Mouse (Mus musculus): ENCODE data around the gene Smpd1.
A peak's percentile ranks its signal among the peaks of the same experiment; 100 is the strongest.

The Smpd1 gene

DNA sequence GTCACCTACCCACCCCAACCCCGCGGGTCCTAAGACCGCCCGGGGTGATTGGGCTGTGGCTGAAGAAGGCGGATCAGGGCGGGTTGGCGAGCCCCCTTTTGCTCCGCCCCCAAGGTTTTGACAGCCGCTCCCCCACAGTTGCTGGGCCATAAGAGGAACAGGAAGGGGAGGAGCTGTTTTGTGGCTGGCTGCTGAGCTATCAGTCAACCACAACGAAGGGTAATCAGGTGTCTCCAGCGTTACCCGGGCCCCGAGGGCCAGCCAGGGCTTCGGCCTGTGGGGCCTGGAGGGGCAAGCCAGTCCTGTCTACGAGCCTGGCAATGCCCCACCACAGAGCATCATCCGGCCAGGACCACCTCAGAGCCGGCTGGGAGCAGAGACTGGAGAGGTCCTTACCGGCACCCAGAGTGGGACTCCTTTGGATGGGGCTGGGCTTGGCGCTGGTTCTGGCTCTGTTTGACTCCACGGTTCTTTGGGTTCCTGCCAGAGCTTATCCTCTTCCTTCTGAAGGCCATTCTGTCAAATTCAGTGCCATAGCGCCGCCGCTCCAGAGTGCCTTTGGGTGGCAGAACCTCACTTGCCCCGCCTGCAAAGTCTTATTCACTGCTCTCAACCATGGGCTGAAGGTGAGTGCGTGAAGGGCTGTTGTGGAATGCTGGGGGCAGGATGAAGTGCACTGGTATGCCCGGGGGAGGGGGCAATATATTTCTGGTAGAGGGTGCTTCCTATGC, at the start of gene Smpd1:
Smpd1 (plus strand) TSS at position 149 of the 731 bp plus-strand sequence.
- peak; percentile 90 for DNase-seq (ENCODE audit: low read depth, low spot score)

DNA sequence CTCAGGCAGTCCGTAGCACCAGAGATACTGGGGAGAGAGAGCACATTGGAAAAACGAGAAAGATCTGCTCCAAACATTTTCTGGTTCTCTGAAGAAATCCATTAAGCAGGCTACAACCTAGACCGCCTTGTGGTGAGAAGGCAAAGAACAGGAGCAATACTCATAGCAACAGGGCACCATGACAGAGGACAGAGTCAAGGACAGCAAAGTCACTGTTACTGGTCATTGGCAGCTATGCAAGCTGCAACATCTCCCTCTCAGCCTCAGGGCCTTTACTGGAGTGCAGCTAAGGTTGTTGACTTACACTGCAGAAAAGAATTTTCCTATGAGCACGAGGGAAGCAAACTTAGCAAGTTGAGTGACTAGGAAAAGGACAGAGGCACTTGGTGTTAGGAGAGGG, 46.9 kb upstream of the Smpd1 start:
- no peak for DNase-seq (ENCODE audit: low read depth, low spot score)

DNA sequence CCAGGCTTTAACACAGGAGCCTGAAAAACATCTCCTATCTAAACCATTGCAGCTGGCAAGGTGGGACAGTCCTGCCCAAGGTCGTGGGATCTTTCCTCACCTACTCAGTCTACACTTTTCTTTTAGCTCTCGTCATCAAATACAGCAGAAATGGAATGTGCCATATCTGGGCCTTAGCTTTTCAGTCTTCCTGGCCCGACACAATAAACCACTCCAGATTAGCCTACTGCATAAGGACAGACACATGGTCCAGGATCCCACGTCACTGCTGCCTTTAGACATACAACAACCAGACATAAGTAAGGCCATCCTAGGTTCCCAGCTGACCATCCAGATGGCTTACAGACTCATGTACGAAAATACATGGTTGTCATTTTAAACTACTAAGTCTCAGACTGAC, 44.0 kb upstream of the Smpd1 start:
- DNase-seq (ENCODE audit: low read depth, low spot score), result no peak

DNA sequence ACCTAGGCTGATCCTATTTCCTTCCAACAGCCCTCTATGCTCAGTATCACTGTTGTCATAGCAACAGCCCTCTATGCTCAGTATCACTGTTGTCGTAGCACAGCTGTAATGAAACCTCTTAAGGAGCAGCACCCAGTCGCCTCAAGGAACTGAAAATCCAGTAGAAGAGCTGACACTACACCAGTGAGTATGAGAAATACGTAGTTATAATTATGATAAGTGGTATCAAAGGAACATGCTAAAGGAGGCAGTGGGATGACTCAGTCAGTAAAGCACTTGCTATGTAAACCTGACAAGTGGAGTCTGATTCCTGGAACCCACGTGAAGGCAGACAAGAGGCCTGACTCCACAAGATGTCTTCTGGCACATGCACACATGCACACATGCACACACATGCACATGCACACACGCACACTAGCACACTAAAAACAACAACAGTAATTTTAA, 40.3 kb upstream of the Smpd1 start:
- no peak for DNase-seq (ENCODE audit: low read depth, low spot score)

DNA sequence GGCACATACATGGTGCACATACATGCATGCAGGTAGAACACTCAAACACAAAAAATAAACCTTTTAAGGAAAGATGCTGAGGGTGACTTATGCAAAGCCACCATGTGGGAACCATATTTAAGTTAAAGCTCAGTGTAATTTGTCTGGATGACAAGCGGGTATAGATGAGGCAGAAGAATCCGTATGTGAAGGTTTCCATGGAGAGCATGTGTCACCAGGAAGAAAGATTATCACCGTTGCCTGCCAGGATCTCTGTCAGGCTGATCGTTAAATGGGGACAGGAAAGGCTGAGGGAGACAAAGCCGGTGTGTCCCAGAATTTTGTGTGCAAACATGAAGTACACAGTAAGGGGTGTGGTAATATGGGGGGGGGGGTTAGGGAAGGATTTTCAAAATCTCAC, 39.6 kb upstream of the Smpd1 start:
- no peak for DNase-seq (ENCODE audit: low read depth, low spot score)

DNA sequence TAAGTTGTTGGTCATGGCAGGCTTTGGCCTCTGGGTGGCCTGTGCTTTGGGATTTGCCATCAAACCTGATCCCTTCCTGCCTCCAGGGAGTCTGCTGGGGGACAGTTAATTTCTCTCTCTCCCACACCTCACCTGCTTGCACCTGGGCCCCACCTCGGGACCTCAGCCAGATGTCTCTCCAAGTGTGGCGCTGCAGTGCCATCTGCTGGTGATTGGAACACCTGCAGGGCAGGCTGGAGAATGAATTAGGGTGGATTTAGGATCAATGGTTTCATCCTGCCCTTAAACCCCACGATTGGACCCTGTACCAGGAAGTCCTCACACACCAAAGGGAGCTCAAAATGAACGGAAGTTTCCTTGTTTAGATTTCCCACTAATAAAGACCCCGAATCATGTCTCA, 39.0 kb upstream of the Smpd1 start:
- DNase-seq (ENCODE audit: low read depth, low spot score), result peak; percentile 47

DNA sequence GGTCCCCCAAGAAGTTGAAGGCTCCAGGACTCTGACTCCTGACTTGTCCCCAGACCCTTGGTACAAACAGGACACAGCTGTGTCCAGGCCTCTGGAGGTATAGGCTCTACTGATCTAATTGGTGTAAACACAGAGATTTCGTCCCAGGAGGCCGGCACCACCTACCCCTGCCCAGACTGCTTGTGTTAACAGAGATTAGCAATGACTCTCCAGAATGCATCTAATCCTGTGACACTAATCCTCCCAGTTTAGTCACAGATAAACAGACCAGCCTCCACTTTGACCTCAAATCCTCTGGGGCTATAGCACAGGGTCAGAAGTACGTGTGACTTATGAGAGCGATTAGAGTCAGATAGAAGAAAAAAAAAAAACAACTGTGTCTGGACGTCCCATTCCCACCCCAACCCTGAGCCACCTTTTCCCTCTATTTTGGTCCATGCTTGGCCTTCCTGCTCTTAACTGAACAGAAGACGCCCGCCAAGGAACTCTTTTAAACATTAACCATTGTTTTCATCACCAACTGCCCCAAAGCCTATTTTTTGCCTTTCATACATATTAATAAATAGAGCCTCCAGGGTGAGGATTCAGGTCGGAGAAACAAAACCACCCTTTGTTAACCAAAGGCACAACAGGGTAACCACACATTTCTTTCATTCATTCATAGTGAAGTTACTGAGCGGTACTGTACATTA, 37.3 kb upstream of the Smpd1 start:
- DNase-seq (ENCODE audit: low read depth, low spot score), result no peak

DNA sequence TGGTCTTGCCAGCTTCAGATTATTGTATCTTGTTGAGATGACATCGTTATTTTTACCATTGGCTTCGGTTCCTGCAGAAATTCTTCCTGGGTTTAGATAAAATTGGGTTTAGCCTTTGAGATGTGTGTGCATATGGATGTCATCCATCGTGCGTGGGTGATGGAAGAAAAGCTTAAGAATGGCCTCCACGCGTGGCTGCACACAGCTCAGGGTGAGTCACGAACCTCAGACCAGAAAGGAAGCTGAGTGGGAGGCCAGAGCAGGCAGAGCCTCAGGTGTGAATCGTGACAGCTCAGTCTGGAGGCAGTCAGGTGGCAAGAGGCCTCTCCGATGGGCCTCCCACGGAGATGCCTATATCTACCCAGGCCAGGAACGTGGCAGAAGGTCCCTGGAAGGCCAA, 34.8 kb upstream of the Smpd1 start:
- no peak for DNase-seq (ENCODE audit: low read depth, low spot score)

DNA sequence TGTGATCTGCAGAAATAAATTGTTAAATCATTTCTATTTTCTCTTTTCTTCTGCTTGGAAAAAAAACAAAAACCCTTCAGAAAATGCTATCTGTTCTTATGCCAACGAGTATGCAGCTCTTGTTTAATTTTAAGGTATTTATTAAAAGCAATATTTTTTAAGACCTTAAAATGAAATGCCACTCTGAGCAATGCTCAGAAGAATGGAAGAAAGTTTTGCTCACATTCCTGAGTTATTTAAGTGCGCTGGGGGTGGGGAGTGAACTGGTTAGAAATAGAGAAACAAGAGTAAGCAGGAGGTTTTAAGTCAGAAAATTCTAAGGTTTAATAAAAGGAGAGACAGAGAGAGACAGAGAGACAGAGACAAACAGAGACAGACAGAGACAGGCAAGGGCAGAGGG, 34.4 kb upstream of the Smpd1 start:
- DNase-seq (ENCODE audit: low read depth, low spot score), result no peak

DNA sequence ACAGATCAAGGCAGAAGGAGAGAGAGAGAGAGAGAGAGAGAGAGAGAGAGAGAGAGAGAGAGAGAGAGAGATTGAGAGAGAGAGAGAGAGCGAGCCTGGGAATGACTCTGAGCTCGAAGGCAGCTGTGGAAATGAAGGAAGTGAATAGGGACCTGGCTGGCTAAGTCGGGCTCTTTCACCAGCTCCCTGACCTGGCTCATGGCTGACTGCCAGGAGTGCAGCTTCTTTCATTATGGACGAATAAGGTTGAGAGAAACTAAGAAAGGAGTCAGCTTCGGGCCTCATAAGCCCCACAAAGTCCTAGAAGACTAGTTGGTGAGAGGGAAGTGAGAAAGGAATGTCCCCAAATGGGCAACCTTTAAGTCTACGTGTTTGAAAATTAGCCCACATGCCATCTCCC, 34.0 kb upstream of the Smpd1 start:
- DNase-seq (ENCODE audit: low read depth, low spot score), result no peak

DNA sequence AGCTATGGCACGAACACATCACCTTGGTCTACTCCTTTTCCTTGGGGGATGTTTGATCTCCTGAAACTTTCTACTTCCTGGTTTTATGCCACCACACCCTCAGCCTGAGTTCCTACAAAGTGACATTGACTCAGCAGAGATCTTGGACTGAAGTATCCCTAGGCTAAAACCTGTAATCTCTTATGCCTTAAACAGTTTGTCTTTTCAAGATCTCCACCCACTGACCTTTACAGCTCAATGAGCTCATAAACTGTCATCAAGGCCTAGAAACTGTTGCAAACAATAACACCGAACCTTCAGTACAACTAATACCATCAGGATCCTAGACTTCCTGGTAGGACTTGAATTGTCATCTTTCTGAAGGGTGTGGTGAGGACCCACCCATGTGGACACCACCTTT, 29.9 kb upstream of the Smpd1 start:
- DNase-seq (ENCODE audit: low read depth, low spot score), result no peak

DNA sequence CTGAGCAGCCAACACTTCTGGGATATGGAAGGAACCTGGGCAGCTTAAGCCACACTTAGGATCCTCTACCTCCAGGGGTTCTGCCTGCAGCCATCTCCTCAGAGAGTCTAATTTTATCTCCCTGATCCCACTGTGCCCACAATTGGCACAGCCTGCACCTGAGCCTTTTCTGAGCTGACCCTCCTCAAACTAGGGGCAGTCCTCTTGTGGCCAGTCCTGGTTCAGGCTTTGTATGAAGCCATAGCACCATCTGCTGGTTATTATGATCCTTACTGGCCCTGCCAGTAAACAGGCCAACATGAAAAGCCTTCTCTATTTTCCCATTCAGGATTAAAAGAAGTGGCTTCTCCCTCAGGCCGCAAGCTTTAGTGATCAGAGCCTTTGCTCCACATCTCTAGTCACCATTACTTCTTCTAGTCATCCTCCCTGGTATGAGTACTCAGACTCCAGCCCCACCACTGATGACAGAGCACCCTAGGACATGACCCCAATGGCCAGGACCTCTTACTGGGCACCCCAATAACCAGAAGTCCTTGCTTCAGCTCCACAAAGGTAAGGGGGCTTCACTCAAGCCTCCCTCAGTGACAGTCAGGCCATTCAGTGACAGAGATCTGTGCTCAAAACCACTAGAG, 26.7 kb upstream of the Smpd1 start:
- no peak for DNase-seq (ENCODE audit: low read depth, low spot score)

DNA sequence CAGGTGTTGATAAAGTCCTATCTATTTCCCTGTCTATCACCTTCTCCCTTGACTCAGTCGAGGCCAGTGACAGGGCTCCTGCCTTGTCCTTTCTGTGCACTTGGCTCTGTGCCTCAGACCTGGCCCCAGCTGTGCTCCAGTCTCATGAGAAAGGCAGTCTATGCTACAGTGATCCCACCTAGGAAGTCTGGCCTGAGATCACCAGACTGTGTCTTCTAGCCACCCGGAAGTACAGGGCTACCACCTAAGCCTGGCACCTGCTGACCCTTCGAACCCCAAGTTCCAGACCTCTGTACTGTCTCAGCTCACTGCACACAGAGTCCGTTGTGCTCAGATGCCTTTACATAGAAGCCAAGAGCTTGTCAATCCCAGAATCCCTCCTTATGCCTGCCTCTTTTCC, 26.1 kb upstream of the Smpd1 start:
- DNase-seq (ENCODE audit: low read depth, low spot score), result no peak

DNA sequence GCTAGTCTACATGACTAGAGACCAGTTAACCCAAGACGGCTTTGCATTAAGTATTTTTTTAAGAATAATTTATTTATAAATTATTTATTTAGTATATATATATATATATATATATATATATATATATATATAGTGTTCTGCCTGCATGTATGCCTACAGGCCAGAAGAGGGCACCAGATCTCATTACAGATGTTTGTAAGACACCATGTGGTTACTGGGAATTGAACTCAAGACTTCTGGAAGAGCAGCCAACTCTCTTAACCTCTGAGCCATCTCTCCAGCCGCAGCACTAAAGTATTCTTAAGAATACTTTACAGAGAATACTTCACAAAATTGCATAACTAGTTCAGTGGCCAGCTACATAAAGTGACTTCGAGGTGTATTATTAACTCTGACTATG, 20.0 kb upstream of the Smpd1 start:
- DNase-seq (ENCODE audit: low read depth, low spot score), result peak; percentile 15

DNA sequence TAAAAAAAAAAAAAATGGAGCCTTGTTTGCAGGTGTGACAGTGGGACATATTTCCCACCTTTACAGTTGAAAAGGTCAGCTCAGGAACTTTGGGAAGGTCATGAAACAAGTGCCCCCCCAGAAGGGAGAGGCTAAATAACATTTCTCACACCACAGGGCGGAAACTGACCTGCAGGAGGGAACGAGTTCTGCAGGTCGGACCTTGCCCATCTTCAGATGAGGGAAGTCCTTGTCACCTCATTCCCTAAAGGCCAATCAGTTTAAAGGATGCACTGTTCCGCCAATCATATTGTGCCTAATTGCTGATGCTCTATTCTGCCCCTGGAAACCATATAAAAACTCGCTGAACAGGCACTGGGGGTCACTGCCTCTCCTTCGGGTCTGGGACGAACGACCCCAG, 8.2 kb upstream of the Smpd1 start:
- no peak for DNase-seq (ENCODE audit: low read depth, low spot score)

DNA sequence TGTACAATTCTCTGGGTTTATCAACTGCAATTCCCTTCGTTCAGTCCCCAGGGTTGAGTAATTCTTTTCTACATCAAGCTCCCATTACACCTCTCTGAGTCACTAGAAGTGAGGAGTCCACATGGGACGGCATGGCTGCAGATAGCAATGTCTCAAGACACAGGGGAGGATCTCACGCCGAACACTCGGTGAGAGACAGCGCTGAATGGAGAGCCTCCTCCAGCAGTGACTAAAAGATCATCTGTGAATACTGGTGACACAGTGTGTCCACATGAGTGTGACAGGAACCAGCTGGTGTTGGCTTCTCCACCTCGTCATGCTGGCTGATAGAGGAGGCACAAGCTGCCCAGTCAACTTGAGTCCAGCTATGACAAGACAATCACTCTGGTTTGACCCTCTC, 6.2 kb upstream of the Smpd1 start:
- no peak for DNase-seq (ENCODE audit: low read depth, low spot score)

DNA sequence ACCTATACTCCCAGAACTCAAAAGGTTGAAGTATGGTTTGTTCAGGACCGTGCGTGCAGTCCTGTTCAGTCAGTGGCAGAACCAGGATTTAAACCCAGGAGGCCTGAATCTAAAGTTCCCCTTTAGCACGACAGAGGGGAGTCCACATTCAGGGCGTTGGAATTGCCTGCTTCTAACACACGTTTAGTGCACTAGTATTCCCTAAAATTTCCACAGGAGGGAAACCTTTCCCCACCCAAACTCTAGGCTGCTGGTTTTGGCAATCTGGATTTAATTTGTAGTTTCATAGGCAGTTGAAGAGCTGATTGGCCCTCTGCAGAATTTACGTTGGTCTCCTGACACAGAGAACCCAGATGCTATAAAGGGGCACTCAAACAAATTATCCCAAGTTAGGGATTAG, 5.1 kb upstream of the Smpd1 start:
- no peak for DNase-seq (ENCODE audit: low read depth, low spot score)

DNA sequence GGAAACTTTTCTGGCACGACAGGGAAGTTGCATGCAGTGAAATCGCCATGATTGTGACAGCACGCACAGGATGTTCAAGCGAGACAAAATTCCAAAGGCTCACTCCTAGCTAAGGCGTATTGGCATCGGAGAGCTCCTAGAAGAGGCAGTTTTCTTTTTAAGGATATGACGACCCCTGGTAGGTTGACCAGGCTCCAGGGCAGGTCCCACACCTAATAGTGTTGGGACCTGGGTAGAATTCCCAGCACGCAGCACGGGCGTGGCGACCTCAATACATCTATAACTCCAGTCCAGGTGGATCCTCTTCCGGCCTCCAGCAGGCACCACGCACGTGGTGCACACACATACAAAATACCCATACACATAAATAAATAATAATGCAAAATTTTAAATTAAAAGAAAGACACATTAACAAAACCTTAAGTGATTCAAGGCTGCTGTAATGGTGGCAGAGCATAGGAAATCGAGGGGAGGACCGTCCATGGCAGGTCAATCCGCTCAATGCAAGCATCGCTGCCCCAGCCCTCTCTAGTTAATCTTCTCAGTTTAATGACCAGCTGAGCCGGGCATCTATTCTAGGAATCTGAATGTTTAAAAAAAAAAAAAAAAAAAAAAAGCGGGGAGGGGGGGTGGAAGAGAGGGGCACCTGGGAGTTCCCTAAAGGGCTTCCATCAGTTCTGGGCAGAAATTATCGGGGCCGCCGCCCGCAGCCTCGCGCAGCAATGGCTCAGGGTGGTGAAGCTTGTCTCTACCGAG, 526 bp upstream of the Smpd1 start:
- DNase-seq (ENCODE audit: low read depth, low spot score), result peak; percentile 18

DNA sequence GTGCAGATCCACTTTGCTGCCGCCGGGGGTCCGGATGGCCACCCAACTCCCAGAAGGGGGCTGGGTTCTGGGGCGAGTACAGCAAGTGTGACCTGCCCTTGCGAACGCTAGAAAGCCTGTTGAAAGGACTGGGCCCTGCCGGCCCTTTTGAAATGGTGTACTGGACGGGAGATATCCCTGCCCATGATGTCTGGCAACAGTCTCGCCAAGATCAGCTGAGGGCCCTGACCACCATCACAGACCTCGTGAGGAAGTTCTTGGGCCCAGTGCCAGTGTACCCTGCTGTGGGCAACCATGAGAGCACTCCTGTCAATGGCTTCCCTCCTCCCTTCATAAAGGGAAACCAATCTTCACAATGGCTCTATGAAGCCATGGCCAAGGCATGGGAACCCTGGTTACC, 1.4 kb downstream of the Smpd1 start:
- no peak for DNase-seq (ENCODE audit: low read depth, low spot score)

DNA sequence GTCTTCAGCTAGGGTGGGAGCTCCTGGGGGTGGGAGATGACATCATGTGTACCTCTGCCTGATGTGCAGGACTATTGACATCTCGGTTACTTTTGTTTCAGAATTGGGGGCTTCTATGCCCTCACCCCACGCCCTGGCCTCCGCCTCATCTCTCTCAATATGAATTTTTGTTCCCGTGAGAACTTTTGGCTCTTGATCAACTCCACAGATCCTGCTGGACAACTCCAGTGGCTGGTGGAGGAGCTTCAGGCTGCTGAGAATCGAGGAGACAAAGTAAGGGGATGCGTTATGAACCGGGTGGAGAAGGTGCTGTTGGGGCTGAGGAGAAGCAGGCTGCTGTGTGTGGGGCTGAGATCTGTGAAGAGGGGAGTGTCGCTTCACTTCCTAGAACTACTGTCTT, 2.2 kb downstream of the Smpd1 start:
- DNase-seq (ENCODE audit: low read depth, low spot score), result no peak

DNA sequence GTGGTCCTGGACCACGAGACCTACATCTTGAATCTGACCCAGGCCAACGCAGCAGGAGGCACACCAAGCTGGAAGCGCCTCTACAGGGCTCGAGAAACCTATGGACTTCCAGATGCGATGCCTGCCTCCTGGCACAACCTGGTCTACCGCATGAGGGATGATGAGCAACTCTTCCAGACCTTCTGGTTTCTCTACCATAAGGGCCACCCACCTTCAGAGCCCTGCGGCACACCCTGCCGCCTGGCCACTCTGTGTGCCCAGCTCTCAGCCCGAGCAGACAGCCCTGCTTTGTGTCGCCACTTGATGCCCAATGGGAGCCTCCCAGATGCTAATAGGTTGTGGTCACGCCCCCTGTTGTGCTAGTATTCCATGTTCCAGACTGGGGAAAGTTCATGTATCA, 3.5 kb downstream of the Smpd1 start:
- no peak for DNase-seq (ENCODE audit: low read depth, low spot score)

DNA sequence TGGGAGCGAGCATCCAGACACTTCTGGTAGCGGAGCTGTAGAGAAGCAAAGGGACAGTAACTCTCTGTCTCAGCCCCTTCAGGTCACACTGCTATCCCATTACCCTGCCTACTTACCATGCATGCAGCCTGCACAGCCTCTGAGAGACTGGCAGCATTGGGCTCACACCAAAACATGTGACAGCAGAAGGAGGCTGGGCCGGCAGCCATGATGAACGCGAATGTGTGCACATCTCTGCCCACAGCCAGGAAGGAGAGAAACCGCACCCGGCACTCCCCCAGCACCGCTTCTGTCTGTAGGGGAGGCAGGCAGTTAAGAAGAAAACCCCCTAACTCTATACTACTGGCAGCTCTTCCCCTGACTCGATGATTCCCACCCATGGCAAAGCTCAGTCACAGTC, 4.9 kb downstream of the Smpd1 start:
- peak; percentile 31 for DNase-seq (ENCODE audit: low read depth, low spot score)
